Mouse (Mus musculus) inflammation-experienced regulatory T-cells, adult 16 weeks (primary cell): ENCODE data around the gene Ifna14. TPM values are rescaled to one million over a fixed set of nuclear protein-coding genes. Genes with fewer than 3 reads are reported as not detected.

Experiments used
- polyA plus RNA-seq: library from polyadenylated mRNA; unstranded; fragments of 100-300 nt; shearing (Covaris generic); gene quantifications from one replicate; pipeline ENCODE4 v1.2.1, GENCODE M21; 2017

Ifna14 gene
- not detected for polyA plus RNA-seq

DNA sequence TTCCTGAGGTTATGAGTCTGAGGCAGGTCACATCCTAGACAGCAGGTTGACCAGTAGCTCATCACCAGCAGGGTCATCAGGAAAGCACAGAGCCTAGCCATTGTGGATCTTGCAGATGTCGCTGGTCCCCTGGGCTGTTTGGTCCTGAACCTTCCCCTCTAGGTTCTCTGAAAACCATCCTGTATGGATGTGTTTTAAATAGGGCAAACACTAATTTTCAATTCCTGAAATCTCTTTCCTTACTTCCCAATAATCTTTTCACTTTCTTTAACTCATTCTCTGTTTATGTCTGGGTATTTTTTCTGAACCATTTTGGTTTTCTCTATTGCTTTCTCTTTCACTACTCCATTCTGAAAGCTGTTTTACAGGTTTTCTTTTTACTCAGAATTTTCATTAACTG, at the start of gene Ifna14:
Ifna14 (minus strand) TSS at position 101 of the 400 bp plus-strand sequence.

DNA sequence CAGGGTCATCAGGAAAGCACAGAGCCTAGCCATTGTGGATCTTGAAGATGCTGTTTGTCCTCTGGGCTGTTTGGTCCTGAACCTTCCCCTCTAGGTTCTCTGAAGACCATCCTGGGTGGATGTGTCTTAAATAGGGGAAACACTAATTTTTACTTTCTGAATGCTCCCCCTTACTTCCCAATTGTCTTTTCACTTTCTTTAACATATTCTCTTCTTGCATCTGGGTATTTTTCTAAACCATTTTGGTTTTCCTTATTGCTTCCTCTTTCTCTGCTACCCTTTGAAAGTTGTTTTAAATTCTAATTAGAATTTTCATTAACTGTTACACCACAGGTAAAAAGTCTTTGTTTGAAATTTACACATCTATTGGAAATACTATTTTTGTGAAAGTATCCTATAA, 31.7 kb upstream of the Ifna14 start, which contains the start of gene Ifna12:
Ifna12 (minus strand) TSS at position 101 of the 400 bp plus-strand sequence.

DNA sequence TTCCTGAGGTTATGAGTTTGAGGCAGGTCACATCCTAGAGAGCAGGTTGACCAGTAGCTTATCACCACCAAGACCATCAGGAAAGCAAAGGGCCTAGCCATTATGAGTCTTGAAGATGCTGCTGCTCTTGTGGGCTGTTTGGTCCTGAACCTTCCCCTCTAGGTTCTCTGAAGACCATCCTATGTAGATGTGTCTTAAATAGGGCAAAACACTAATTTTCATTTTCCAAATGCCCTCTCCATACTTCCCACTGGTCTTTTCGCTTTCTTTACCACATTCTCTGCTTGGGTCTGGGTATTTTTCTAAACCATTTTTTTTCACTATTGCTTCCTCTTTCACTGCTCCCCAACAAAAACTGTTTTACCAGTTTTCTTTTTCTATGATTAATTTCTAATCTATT, 20.7 kb upstream of the Ifna14 start, which contains the start of gene Ifna9:
Ifna9 (minus strand) TSS at position 101 of the 400 bp plus-strand sequence.

DNA sequence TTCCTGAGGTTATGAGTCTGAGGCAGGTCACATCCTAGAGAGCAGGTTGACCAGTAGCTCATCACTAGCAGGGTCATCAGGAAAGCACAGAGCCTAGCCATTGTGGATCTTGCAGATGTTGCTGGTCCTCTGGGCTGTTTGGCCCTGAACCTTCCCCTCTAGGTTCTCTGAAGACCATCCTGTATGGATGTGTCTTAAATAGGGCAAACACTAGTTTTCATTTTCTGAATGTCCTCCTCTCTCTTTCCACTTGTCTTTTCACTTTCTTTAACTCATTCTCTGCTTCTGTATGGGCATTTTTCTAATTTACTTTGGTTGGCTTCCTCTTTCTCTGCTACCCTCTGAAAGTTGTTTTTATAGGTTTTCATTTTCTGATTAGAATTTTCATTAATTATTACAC, 13.5 kb downstream of the Ifna14 start, which contains the start of gene Ifna15:
Ifna15 (minus strand) TSS at position 101 of the 400 bp plus-strand sequence.

DNA sequence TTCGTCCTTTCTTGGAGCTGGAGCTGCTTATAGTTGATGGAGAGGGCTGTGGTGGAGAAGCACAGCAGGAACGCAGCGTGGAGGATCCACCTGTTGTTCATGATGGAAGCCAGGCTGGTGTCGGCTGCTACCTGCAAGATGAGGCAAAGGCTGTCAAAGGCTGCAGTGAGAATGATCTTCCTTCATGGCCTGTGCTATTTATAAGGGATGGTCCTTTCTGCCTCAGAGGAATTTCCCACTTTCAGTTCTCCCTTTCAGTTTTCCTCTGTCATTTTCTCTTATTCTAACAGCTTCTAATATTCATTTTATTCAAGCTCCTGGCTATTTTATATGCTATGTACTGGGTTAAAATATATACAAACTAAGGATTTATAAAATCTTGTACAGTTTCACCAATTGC, 48.9 kb downstream of the Ifna14 start, which contains the start of gene Ifnb1:
Ifnb1 (minus strand) TSS at position 101 of the 400 bp plus-strand sequence.

Other genes with a start within 250 kb of the Ifna14 start
- gene Hacd4, start 132.9 kb downstream of the Ifna14 start, polyA plus RNA-seq, result 0.65 TPM
- gene Ifnb1, start 49.0 kb downstream of the Ifna14 start, polyA plus RNA-seq, result not detected
- gene Ifna15, start 13.6 kb downstream of the Ifna14 start, polyA plus RNA-seq, result not detected
- not detected for gene Ifna9, start 20.6 kb upstream of the Ifna14 start, polyA plus RNA-seq
- not detected for gene Ifna12, start 31.6 kb upstream of the Ifna14 start, polyA plus RNA-seq
- gene C87499, start 62.6 kb upstream of the Ifna14 start, polyA plus RNA-seq, result not detected
- gene Ifna13, start 72.7 kb upstream of the Ifna14 start, polyA plus RNA-seq, result not detected
- gene Ifna16, start 105.1 kb upstream of the Ifna14 start, polyA plus RNA-seq, result not detected
- gene Ifna2, start 112.1 kb upstream of the Ifna14 start, polyA plus RNA-seq, result not detected
- gene Ifnab, start 119.6 kb upstream of the Ifna14 start, polyA plus RNA-seq, result not detected
- not detected for gene Gm26566, start 150.0 kb upstream of the Ifna14 start, polyA plus RNA-seq
- gene Klhl9, start 150.7 kb upstream of the Ifna14 start, polyA plus RNA-seq, result 24.6 TPM
- gene Gm13271, start 183.1 kb upstream of the Ifna14 start, polyA plus RNA-seq, result not detected
- not detected for gene Gm13283, start 188.3 kb upstream of the Ifna14 start, polyA plus RNA-seq
- gene Gm13290, start 202.0 kb upstream of the Ifna14 start, polyA plus RNA-seq, result not detected
- not detected for gene Gm13289, start 205.1 kb upstream of the Ifna14 start, polyA plus RNA-seq
- not detected for gene Gm13272, start 208.1 kb upstream of the Ifna14 start, polyA plus RNA-seq
- gene Ifnz, start 210.3 kb upstream of the Ifna14 start, polyA plus RNA-seq, result 0.72 TPM
- gene Gm13276, start 213.9 kb upstream of the Ifna14 start, polyA plus RNA-seq, result not detected
- not detected for gene Gm13277, start 216.8 kb upstream of the Ifna14 start, polyA plus RNA-seq
- not detected for gene Gm13278, start 219.8 kb upstream of the Ifna14 start, polyA plus RNA-seq
- gene Gm13275, start 222.7 kb upstream of the Ifna14 start, polyA plus RNA-seq, result not detected
- not detected for gene Gm13279, start 225.6 kb upstream of the Ifna14 start, polyA plus RNA-seq
- 1.2 TPM for gene Gm13285, start 227.9 kb upstream of the Ifna14 start, polyA plus RNA-seq
- not detected for gene Gm13287, start 231.5 kb upstream of the Ifna14 start, polyA plus RNA-seq
- gene Gm13288, start 233.7 kb upstream of the Ifna14 start, polyA plus RNA-seq, result not detected
- not detected for gene Ifna7, start 244.4 kb upstream of the Ifna14 start, polyA plus RNA-seq
- gene Ifna11, start 248.2 kb upstream of the Ifna14 start, polyA plus RNA-seq, result not detected